Mouse (Mus musculus) hindbrain, embryonic 14.5 days (tissue): ENCODE data around the gene Ttc16. TPM values are rescaled to one million over a fixed set of nuclear protein-coding genes. Genes with fewer than 3 reads are reported as not detected.
A peak's percentile ranks its signal among the peaks of the same experiment; 100 is the strongest.

ENCODE experiments used
- ATAC-seq: fragments of 200-750 bp; cut with Nextera tagmentation; 2 replicates; pipeline ENCODE4 v1.8.0; 2017; ENCODE audit warnings: moderate number of reproducible peaks, mild to moderate bottlenecking, moderate TSS enrichment, moderate library complexity; ENCODE audit not compliant: low FRiP score
- DNase-seq: peaks from one replicate; pipeline ENCODE4 v3.0.0-alpha.2; 2015; ENCODE audit warnings: low spot score
- H3K27ac ChIP-seq: fragments of 300-500 bp; sonication (generic); 2 replicates; pipeline ENCODE4 v1.5.1; 2014; ENCODE audit warnings: mild to moderate bottlenecking, moderate library complexity
- H3K27me3 ChIP-seq: fragments of 300-500 bp; sonication (generic); 2 replicates; pipeline ENCODE4 v1.6.1; 2014; ENCODE audit warnings: mild to moderate bottlenecking, low read length, mixed read lengths; ENCODE audit not compliant: control insufficient read depth, insufficient read depth
- H3K36me3 ChIP-seq: fragments of 300-500 bp; sonication (generic); replicated peaks from 2 replicates; pipeline ENCODE4 v1.6.1; 2014; ENCODE audit not compliant: control insufficient read depth, insufficient read depth
- H3K4me1 ChIP-seq: fragments of 300-500 bp; sonication (generic); replicated peaks from 2 replicates; pipeline ENCODE4 v1.6.1; 2014; ENCODE audit warnings: antibody characterized with exemption, low read length, mixed read lengths; ENCODE audit not compliant: control insufficient read depth, insufficient read depth
- H3K4me2 ChIP-seq: fragments of 300-500 bp; sonication (generic); replicated peaks from 2 replicates; pipeline ENCODE4 v1.6.1; 2014; ENCODE audit warnings: mild to moderate bottlenecking, moderate library complexity
- H3K4me3 ChIP-seq: fragments of 300-500 bp; sonication (generic); replicated peaks from 2 replicates; pipeline ENCODE4 v1.5.1; 2014; ENCODE audit warnings: mild to moderate bottlenecking, low read length
- H3K9ac ChIP-seq: fragments of 300-500 bp; sonication (generic); 2 replicates; pipeline ENCODE4 v1.6.1; 2014
- H3K9me3 ChIP-seq: fragments of 300-500 bp; sonication (generic); 2 replicates; pipeline ENCODE4 v1.6.1; 2016; ENCODE audit warnings: low read length; ENCODE audit not compliant: control insufficient read depth
- WGBS: fragments of 180-500 bp; shearing (Covaris S2); extraction: QIAGEN DNeasy Blood & Tissue Kit; methylation state at CpG from one replicate; pipeline ENCODE4 v1.1.7; 2014; 5-methylcytosine and 5-hydroxymethylcytosine counted together
- polyA plus RNA-seq: library from polyadenylated mRNA; unstranded; fragments of >200 nt; fragmentation: Nextera tagmentation; extraction: Ambion mirVana; gene quantifications from 2 replicates; pipeline ENCODE4 v1.2.1, GENCODE M21; 2014

The Ttc16 gene
- polyA plus RNA-seq, 1 experiment from 2014 or later = 0.74 TPM

DNA sequence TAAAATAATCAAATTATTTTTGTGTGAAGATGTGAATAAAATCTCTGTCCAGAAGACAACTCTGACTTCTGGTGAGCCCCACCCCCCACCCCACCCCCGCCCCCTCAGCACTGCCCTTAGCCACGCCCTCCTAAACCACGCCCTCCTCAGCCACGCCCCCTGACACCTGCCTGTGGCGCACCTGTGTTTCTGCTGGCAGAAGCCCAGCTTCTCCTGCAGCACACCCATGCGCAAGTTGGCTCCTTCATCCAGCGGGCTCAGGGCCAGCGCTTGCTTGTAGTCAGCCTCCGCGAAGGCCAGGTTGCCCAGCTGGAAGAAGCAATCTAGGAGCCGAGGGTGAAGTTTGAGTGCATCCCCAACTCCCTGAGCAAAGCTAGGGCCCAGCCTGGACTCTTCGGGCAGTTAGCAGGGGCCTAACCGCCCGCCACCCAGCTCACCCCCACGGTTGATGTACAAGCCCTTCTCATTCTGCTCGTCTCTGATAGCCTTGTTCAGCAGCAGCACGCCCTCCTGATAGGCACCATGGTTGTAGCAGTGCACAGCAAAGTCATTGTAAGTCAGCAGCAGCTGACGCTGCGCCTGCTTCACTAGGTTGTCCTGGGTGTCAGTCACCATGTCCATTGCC is 6.7 kb downstream of the Ttc16 start:
- no peaks in the 10 kb centered on the region for H3K9me3 ChIP-seq
- 56% methylated on average over 19 of the region's 19 CpGs for WGBS
- no peaks in the 10 kb centered on the region; the same call in 1 of the 2 replicates for H3K36me3 ChIP-seq
- no peak overlapping the region for H3K27ac ChIP-seq
- DNase-seq (no peak), ATAC-seq (no peak)
- no peaks in the 10 kb centered on the region for H3K27me3 ChIP-seq
- H3K9ac ChIP-seq = no peak overlapping the region
- H3K4me1 ChIP-seq = peaks cover 14% of the 10 kb centered on the region
- no peak overlapping the region for H3K4me3 ChIP-seq
- H3K4me2 ChIP-seq = no peak overlapping the region

DNA sequence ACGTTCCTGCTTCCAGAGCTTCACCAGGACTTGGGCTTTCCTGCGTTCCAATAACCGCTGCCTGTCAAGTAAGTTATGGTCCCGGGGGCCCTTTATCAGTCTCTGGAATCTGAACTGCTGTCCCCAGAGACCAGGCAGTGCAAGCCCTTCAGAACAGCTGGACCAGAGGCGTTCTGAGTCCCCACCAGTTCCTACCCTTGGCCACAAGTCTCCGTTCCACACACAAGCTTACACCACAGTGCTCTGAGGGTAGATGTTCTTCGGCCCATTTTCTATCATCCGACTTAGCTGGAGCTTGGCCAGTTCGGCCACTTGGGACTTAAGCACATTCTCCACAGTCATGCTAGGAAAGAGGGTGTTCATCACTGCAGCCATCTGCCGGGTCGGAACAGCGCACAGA is 8.2 kb downstream of the Ttc16 start:
- no peaks in the 10 kb centered on the region for H3K9me3 ChIP-seq
- H3K27me3 ChIP-seq = no peaks in the 10 kb centered on the region
- WGBS = 76% methylated on average over 12 of the region's 12 CpGs
- DNase-seq = no peak
- ATAC-seq = no peak
- no peak overlapping the region for H3K27ac ChIP-seq
- peaks cover 15% of the 10 kb centered on the region for H3K36me3 ChIP-seq
- no peak overlapping the region for H3K4me3 ChIP-seq
- no peak overlapping the region for H3K9ac ChIP-seq
- no peak overlapping the region for H3K4me2 ChIP-seq
- H3K4me1 ChIP-seq = peaks cover 14% of the 10 kb centered on the region

DNA sequence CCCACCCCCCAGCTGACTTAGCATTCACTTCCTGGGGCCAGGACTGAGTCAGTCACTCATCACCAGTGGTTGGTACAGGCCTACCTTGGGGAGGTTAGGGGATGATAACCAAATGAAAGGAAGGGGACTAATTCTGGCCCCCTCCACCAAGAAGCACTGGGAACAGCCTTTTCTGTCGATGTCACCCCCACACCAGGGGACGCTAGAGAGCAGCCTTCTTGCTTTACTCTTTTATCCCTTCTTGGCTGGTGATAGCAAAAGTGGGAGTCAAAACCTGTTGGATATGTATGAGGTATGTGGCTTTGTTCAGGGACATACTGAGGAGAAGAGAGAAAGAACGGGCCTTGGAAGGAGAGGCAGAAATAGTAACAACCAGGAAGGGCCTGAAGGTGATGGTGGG is 12.1 kb downstream of the Ttc16 start:
- Histone ChIP-seq H3K4me3 (no peak overlapping the region), H3K9me3 (no peaks in the 10 kb centered on the region), H3K27me3 (no peaks in the 10 kb centered on the region), H3K36me3 (peaks cover 43% of the 10 kb centered on the region), H3K27ac (no peak overlapping the region), H3K9ac (no peak overlapping the region), H3K4me1 (peaks cover 16% of the 10 kb centered on the region; the same call in 1 of the 2 replicates), H3K4me2 (no peak overlapping the region)
- DNase-seq (no peak), ATAC-seq (no peak)
- 82% methylated on average over 3 of the region's 3 CpGs for WGBS

DNA sequence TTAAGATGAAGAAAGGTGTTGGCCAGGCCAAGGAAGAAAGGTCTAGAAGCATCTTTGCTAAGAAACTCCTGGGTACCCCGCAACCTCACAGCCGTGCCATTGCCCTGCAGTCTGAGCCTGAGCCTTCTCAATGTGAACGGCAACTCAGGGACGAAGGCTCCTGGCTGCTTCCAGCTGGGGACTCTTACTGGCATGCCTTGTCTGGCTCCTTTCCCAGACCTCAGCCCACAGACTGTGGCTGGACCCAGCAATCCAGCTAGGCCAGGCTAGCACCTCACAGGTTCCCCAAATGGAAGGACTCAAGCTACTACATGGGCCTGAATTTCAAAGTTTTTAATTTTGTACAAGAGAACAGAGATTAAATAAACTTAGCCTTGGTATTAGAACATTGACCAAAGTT is 13.6 kb downstream of the Ttc16 start:
- Histone ChIP-seq H3K27ac (no peak overlapping the region), H3K27me3 (no peaks in the 10 kb centered on the region), H3K4me1 (peaks cover 12% of the 10 kb centered on the region; the same call in 1 of the 2 replicates), H3K9ac (no peak overlapping the region), H3K4me3 (no peak overlapping the region), H3K36me3 (peaks cover 43% of the 10 kb centered on the region), H3K9me3 (no peaks in the 10 kb centered on the region), H3K4me2 (no peak overlapping the region)
- WGBS = 85% methylated on average over 4 of the region's 4 CpGs
- DNase-seq (no peak), ATAC-seq (no peak)

DNA sequence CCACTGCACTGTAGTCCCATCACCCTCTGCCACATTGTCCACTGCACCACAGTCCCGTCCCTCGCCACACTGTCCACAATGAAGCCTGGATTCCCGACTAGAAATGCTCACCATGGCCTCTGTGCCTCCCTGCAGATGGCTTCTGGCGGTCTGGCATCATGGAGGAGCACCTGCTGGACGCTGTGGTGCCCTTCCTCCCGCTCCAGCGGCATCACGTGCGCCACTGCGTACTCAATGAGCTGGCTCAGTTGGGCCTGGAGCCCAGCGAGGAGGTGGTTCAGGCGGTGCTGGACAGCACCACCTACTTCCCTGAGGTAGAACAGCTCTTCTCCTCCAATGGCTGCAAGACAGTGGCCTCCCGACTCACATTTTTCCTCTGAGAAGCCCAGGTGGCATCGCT is 14.1 kb downstream of the Ttc16 start:
- no peaks in the 10 kb centered on the region for H3K27me3 ChIP-seq

DNA sequence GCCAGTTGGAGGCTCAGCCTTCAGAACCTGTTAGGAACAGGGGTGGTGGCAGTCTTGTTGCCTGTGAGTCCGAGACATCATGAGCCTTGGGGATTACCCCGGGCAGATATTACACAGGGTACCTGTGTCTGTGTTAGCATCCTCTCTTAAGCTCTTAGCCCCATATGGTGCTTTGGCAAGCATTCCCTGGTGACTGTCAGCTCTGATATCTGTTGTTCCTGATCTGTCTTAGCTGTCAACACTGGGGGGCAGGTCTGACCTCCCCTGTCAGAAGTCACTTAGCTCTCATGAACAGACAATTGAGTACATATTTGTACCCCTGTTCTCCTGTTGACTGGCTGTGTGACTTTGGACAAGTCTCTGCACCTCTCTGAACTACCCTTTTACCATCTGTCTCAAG is 16.4 kb downstream of the Ttc16 start:
- Histone ChIP-seq H3K4me3 (no peak overlapping the region), H3K9ac (0 out of 2 replicates have a peak overlapping the region, but pooled peaks have one; percentile 87), H3K27me3 (no peaks in the 10 kb centered on the region), H3K27ac (no peak overlapping the region), H3K36me3 (peaks cover 61% of the 10 kb centered on the region), H3K4me2 (no peak overlapping the region), H3K9me3 (no peaks in the 10 kb centered on the region), H3K4me1 (peaks cover 9% of the 10 kb centered on the region; the same call in 1 of the 2 replicates)
- ATAC-seq (no peak), DNase-seq (no peak)
- 90% methylated on average over 2 of the region's 2 CpGs for WGBS

More for the DNA sequence above, 14.1 kb downstream of the Ttc16 start:
- Histone ChIP-seq H3K9me3 (no peaks in the 10 kb centered on the region), H3K4me3 (no peak overlapping the region), H3K27ac (no peak overlapping the region), H3K4me1 (peaks cover 9% of the 10 kb centered on the region; the same call in 1 of the 2 replicates), H3K4me2 (no peak overlapping the region), H3K9ac (no peak overlapping the region), H3K36me3 (peaks cover 43% of the 10 kb centered on the region)
- WGBS = 84% methylated on average over 14 of the region's 14 CpGs
- ATAC-seq = no peak
- DNase-seq = no peak

DNA sequence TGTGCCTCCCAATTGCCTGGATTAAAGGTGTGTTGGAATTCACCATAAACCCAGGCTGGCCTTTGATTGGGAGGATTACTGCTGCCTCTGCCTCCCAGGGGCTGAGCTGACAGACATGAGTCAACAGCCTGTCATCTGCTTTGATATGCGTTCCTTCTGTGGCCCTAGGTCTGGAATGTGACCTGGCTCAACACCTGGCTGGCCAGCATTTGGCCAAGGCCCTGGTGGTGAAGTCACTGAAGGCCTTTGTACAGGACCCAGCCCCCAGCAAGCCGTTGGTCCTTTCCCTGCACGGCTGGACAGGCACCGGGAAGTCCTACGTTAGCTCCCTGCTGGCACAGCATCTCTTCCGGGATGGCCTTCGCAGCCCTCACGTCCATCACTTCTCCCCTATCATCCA is 16.9 kb downstream of the Ttc16 start:
- DNase-seq (no peak), ATAC-seq (no peak)
- Histone ChIP-seq H3K9me3 (no peaks in the 10 kb centered on the region), H3K4me2 (no peak overlapping the region), H3K27me3 (no peaks in the 10 kb centered on the region), H3K27ac (no peak overlapping the region), H3K9ac (peak overlapping the region; percentile 87; the same call in 1 of the 2 replicates), H3K4me1 (peaks cover 9% of the 10 kb centered on the region; the same call in 1 of the 2 replicates), H3K36me3 (peaks cover 63% of the 10 kb centered on the region), H3K4me3 (0 out of 2 replicates have a peak overlapping the region, but pooled peaks have one; percentile 64)
- WGBS = 79% methylated on average over 8 of the region's 8 CpGs

DNA sequence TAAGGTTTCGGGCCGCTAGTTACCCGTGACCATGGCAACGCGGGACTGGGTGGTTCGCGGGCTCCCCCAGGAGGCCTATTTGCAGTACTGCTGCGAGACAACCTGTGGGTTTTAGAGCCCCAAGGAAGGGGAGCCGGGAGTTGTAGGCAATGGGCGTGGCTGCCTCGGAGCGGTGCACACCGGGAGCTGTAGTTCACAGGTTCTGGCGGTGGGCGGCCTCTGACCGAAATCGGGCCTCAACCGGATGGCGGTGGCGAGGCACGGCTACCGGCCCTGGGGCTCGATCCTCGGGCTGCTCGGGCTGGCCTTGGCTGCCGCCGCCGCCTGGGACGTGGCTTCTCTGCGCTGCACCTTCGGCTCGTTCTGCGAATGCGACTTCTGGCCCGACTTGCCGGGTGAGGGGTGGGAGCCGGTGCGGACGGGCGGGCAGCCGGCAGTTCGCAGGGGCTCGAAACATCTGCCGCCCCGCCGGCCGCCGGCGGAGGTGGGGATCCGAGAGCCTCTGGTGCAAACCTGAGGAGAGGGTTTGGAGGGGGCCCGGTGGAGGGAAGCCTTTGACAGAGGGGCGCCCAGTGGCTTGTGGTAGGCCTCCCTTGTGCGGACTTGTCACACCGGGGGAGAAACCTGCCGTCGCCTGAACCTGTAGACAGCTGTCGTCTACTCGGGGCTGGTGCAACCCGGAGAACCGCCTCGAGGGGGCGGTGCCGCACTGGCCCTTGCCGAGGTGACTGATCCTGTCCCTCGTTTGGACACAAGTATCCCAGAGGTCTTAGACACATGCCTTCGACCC is 18.2 kb downstream of the Ttc16 start, which contains the start of gene Tor2a:
Tor2a (plus strand) TSS at position 179 of the 790 bp plus-strand sequence.
- peak; percentile 97 for DNase-seq
- ATAC-seq = peak; percentile 93
- Histone ChIP-seq H3K9ac (peak within 1 kb of the TSS; percentile 87), H3K4me1 (peaks cover 9% of the 10 kb centered on the region; the same call in 1 of the 2 replicates), H3K36me3 (peaks cover 63% of the 10 kb centered on the region), H3K4me3 (peak within 1 kb of the TSS; percentile 64), H3K27me3 (no peaks in the 10 kb centered on the region), H3K4me2 (peak within 1 kb of the TSS; percentile 53), H3K27ac (peak within 1 kb of the TSS; percentile 90), H3K9me3 (no peaks in the 10 kb centered on the region)
- under 1% methylated on average over 66 of the region's 66 CpGs for WGBS

DNA sequence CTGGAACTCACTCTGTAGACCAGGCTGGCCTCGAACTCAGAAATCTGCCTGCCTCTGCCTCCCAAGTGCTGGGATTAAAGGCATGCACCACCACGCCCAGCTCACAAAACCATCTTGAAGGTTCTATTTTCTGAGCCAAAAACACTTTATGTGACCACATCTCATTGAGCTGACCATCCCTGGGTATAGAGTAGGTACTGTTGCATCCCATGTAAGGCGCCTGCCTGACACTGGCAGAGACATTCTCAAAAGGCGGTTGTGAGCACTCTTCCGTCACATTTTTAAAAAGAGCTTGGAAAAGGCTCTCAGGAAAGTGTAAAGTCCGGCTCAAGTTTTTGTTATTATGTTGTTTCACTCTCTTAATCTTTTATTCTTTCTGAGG is 18.8 kb downstream of the Ttc16 start:
- DNase-seq (no peak), ATAC-seq (no peak)
- Histone ChIP-seq H3K4me1 (peaks cover 10% of the 10 kb centered on the region; the same call in 1 of the 2 replicates), H3K27me3 (no peaks in the 10 kb centered on the region), H3K36me3 (peaks cover 59% of the 10 kb centered on the region), H3K4me3 (no peak overlapping the region), H3K9me3 (no peaks in the 10 kb centered on the region), H3K4me2 (peak overlapping the region; percentile 53), H3K9ac (no peak overlapping the region), H3K27ac (no peak overlapping the region)
- WGBS = 18% methylated on average over 5 of the region's 6 CpGs
